In the genomic region with DNA sequence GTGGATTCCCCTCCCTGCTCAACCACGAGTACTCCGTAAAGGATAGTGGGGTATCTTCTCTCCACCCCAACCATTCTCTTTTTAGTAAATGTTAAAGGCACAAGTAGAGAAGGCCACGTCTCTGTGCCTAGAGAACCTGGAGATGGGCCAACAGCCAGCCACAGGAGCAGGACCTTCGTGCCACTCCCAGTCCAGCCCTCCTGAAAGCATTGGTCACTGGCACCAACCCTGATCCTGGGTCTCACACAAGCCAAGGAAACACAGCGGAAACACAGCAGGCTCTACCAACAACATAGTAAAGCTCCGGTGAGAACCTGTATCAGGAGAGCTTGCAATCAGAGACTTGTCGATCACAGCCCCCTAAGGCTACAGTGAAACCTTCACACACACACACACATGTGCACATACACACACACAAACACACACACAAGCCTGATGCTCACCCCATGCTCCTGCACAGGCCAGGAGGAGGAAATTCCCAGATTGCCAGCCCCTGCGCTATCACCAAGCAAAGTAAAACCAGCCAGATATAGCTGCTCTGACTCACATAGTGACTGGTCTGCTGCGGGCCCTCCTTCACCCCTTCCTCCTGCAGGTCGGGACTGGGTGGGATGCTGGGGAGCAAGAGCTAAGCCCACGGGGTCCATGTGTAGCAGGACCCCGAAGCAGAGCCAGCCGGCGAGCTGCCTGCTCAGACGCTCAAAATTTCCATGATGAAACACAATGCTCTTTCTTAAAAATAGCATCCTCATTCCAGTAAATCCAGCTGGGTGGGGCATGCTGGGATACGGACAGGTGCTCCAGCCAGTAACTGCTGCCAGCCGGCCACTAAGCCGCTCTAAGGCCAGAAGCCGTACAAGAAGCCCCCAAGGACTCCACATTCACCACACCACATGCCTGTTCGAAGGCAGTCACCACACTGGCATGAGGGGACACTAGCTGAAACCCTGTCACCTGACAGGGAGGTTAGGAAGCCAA, we compare ENCODE assay signal across 11 mouse cellular contexts. TPM values are rescaled to one million over a fixed set of nuclear protein-coding genes. Genes with fewer than 3 reads are reported as not detected.
A peak's percentile ranks its signal among the peaks of the same experiment; 100 is the strongest.
DNase-seq lines count a peak whose midpoint lies in the region; ATAC-seq and TF ChIP-seq lines count a peak whose summit lies in the region.
"Had no signal": no experiment of that assay in that cellular context is flagged by ENCODE, and none has a peak within 500 bp of the region (broad histone marks: within the 10 kb centered on the region; RNA-seq: fewer than 3 reads in every experiment).

No protein-coding gene starts in this region.

- no peak for ATAC-seq in forebrain, embryonic 15.5 days (replicated peaks)
- ATAC-seq in forebrain, embryonic 11.5 days (replicated peaks; ENCODE audit: low FRiP score): no peak
- ATAC-seq in midbrain, embryonic 14.5 days (ENCODE audit: low FRiP score, low TSS enrichment): no peak

- no peak overlapping the region for H3K4me2 ChIP-seq in forebrain, embryonic 15.5 days (replicated peaks)
- H3K4me2 ChIP-seq in forebrain, embryonic 11.5 days (ENCODE audit: low read depth, low read length, severe bottlenecking): no peak overlapping the region
- no peak overlapping the region for H3K4me2 ChIP-seq in midbrain, embryonic 14.5 days (ENCODE audit: low read length)
- H3K4me2 ChIP-seq: lung, embryonic 15.5 days had no signal

- H3K27ac ChIP-seq in forebrain, embryonic 15.5 days (replicated peaks): 0 out of 2 replicates have a peak overlapping the region, but pooled peaks have one; percentile 17
- H3K27ac ChIP-seq in forebrain, embryonic 11.5 days (ENCODE audit: low read depth, low read length): no peak overlapping the region
- 0 out of 2 replicates have a peak overlapping the region, but pooled peaks have one; percentile 20 for H3K27ac ChIP-seq in midbrain, embryonic 14.5 days (replicated peaks; ENCODE audit: low read depth, low read length)
- H3K27ac ChIP-seq: lung, embryonic 15.5 days had no signal

- H3K36me3 ChIP-seq in forebrain, embryonic 15.5 days: peaks cover 19% of the 10 kb centered on the region; the same call in 1 of the 2 replicates
- no peaks in the 10 kb centered on the region for H3K36me3 ChIP-seq in forebrain, embryonic 11.5 days (ENCODE audit: control insufficient read depth, insufficient read depth, low read length)
- H3K36me3 ChIP-seq in midbrain, embryonic 14.5 days (ENCODE audit: control insufficient read depth, insufficient read depth, low read length): peaks cover 24% of the 10 kb centered on the region
- H3K36me3 ChIP-seq: lung, embryonic 15.5 days had no signal

- peaks cover 6% of the 10 kb centered on the region for H3K4me1 ChIP-seq in forebrain, embryonic 15.5 days
- H3K4me1 ChIP-seq in forebrain, embryonic 11.5 days (replicated peaks; ENCODE audit: control insufficient read depth, insufficient read depth, low read length): 0 out of 2 replicates have a peak, but pooled peaks cover 1% of the 10 kb centered on the region
- no peaks in the 10 kb centered on the region for H3K4me1 ChIP-seq in lung, adult 2 months (ENCODE audit: control insufficient read depth, insufficient read depth, low read length)
- peaks cover 12% of the 10 kb centered on the region; the same call in 1 of the 2 replicates for H3K4me1 ChIP-seq in midbrain, embryonic 14.5 days (ENCODE audit: control insufficient read depth, insufficient read depth, low read length)
- H3K4me1 ChIP-seq: lung, embryonic 15.5 days had no signal

- no peak overlapping the region for H3K4me3 ChIP-seq in forebrain, embryonic 15.5 days
- no peak overlapping the region for H3K4me3 ChIP-seq in forebrain, embryonic 11.5 days (ENCODE audit: low read depth, low read length)
- H3K4me3 ChIP-seq in lung, adult 2 months (replicated peaks; ENCODE audit: extremely low read depth, low read depth, low read length): no peak overlapping the region
- no peak overlapping the region for H3K4me3 ChIP-seq in midbrain, embryonic 14.5 days (replicated peaks; ENCODE audit: low read depth, low read length)
- H3K4me3 ChIP-seq: lung, embryonic 15.5 days had no signal

- DNase-seq in forebrain, embryonic 11.5 days (ENCODE audit: low spot score): no peak
- peak; percentile 10 for DNase-seq in lung, postnatal 36 days
- no peak for DNase-seq in lung, adult 2 months
- peak; percentile 34 to 46 for DNase-seq in cerebellum, postnatal 36 days
- no peak for DNase-seq in midbrain, embryonic 14.5 days
- no peak for DNase-seq in thymus, postnatal 14 days
- DNase-seq in urinary bladder, postnatal 14 days (ENCODE audit: low spot score): no peak
- DNase-seq: spleen, adult 18-20 months; thymus, postnatal 4 days had no signal

- no peak overlapping the region for H3K9ac ChIP-seq in forebrain, embryonic 15.5 days (replicated peaks)
- no peak overlapping the region for H3K9ac ChIP-seq in forebrain, embryonic 11.5 days (ENCODE audit: low read length)
- no peak overlapping the region; the same call in 1 of the 2 replicates for H3K9ac ChIP-seq in midbrain, embryonic 14.5 days (replicated peaks; ENCODE audit: low read length)
- H3K9ac ChIP-seq: lung, embryonic 15.5 days had no signal

- no peaks in the 10 kb centered on the region for H3K27me3 ChIP-seq in forebrain, embryonic 15.5 days
- no peaks in the 10 kb centered on the region for H3K27me3 ChIP-seq in forebrain, embryonic 11.5 days (ENCODE audit: control insufficient read depth, insufficient read depth, low read length)
- H3K27me3 ChIP-seq in midbrain, embryonic 14.5 days (ENCODE audit: control insufficient read depth, insufficient read depth, low read length): no peaks in the 10 kb centered on the region
- H3K27me3 ChIP-seq: lung, embryonic 15.5 days had no signal

- H3K9me3 ChIP-seq in forebrain, embryonic 15.5 days: no peaks in the 10 kb centered on the region
- no peaks in the 10 kb centered on the region for H3K9me3 ChIP-seq in forebrain, embryonic 11.5 days (ENCODE audit: control insufficient read depth, low read length)
- H3K9me3 ChIP-seq in midbrain, embryonic 14.5 days (ENCODE audit: control insufficient read depth, low read length): no peaks in the 10 kb centered on the region
- H3K9me3 ChIP-seq: lung, embryonic 15.5 days had no signal

- TF ChIP-seq CTCF in lung, adult 2 months (IDR thresholded peaks at IDR 0.05; ENCODE audit: insufficient read depth, low read length): no peak

- WGBS in forebrain, embryonic 15.5 days: 84% methylated on average over 20 of the region's 20 CpGs
- 87% methylated on average over 20 of the region's 20 CpGs for WGBS in forebrain, embryonic 11.5 days
- 71% methylated on average over 20 of the region's 20 CpGs for WGBS in lung, adult 2 months
- 80% methylated on average over 20 of the region's 20 CpGs for WGBS in midbrain, embryonic 14.5 days

- TF ChIP-seq POLR2A in lung, adult 2 months (IDR thresholded peaks at IDR 0.05; ENCODE audit: borderline replicate concordance, extremely low read depth, low read depth, low read length): no peak

RNA-seq across cellular contexts. Expression of a gene that starts 29.7 kb away (rescaled TPM):
- polyA plus RNA-seq in forebrain, embryonic 15.5 days (2015; fragmentation: Nextera tagmentation; extraction: Ambion mirVana): 60.4 and 91.5 TPM in 2 replicates
- polyA plus RNA-seq in forebrain, embryonic 11.5 days (2014; fragmentation: Nextera tagmentation; extraction: Ambion mirVana): 18.0 and 18.6 TPM in 2 replicates
- 72.9 and 74.9 TPM in 2 replicates for polyA plus RNA-seq in lung, adult 2 months (2012; rRNA removed)
- polyA plus RNA-seq in midbrain, embryonic 14.5 days (2014; fragmentation: Nextera tagmentation; extraction: Ambion mirVana): 79.7 and 85.9 TPM in 2 replicates

RNA-seq across cellular contexts. Expression of a gene that starts 55.3 kb away (rescaled TPM):
- 0.47 and 0.88 TPM in 2 replicates for polyA plus RNA-seq in forebrain, embryonic 15.5 days (2015; fragmentation: Nextera tagmentation; extraction: Ambion mirVana)
- 10.4 and 10.9 TPM in 2 replicates for polyA plus RNA-seq in forebrain, embryonic 11.5 days (2014; fragmentation: Nextera tagmentation; extraction: Ambion mirVana)
- polyA plus RNA-seq in lung, adult 2 months (2012; rRNA removed): not detected in 2 replicates
- 1.8 and 2.6 TPM in 2 replicates for polyA plus RNA-seq in midbrain, embryonic 14.5 days (2014; fragmentation: Nextera tagmentation; extraction: Ambion mirVana)

Comparison
In these comparisons a context has a peak if more than half of its experiments do, and no peak if none do; other contexts are left out.
1. DNase-seq: peak in lung, postnatal 36 days (single experiment) and cerebellum, postnatal 36 days (2 of 2); none in forebrain, embryonic 11.5 days (single experiment), lung, adult 2 months (single experiment), midbrain, embryonic 14.5 days (single experiment), thymus, postnatal 14 days (single experiment) and urinary bladder, postnatal 14 days (single experiment).